Mouse (Mus musculus) liver, embryonic 14.5 days (tissue): ENCODE data around the gene Sema6b.

ENCODE experiments used
- CTCF ChIP-seq: IDR thresholded peaks from 2 replicates; pipeline ENCODE4 v1.5.1; 2016; ENCODE audit warnings: antibody characterized with exemption, low read depth, control low read depth
- EP300 ChIP-seq: IDR thresholded peaks from 2 replicates; pipeline ENCODE4 v1.6.1; 2016; ENCODE audit warnings: antibody characterized with exemption, low read depth

DNA sequence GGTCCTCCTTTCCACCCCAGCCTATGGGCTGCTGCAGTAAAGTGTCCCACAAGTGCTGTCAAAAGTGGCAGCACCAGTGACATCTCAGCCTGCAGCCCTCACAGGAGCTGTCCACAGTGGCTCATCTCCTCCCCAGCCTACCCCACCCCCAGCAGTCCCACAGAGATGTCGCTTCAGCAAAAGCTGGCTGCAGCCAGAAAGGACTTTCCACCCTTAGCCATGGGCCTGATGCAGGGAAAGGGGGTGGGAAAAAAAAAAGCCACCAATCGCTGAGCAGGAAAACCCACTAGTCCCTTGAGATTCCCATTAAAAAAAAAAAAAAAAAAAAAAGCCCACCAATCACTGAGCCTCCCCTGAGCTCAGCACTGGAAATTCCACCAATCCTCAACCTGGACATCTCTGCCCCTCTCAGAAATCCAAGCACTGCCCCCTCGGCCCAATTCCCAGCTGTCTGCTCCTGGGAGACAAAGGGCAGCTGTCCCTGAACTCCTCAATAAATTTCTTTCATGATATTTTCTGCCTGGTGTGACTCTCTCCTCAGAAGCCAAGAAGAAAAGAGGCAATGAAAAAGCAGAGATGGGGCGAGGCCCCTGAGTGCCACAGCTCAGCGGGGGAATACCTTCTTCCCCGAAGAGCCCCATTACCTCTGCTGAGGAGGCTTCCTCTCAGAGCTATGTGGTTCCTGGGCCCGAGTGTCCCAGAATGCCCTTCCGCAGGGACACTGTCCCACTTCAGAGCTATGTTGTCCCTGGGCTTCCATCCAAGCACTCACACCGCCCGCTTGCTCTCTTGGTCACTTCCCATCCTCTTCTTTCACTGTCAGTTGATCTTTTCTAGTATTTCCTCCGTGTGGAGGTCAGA lies 45.4 kb upstream of the Sema6b start:
- TF ChIP-seq EP300 (no peak), CTCF (no peak)
